Mouse (Mus musculus) liver, embryonic 16.5 days (tissue): Measurements from ENCODE around the gene Loxl4. TPM values are rescaled to one million over a fixed set of nuclear protein-coding genes. Genes with fewer than 3 reads are reported as not detected.

Experiments
- ATAC-seq: fragments of 200-750 bp; cut with Nextera tagmentation; 2 replicates; pipeline ENCODE4 v1.8.0; 2017; ENCODE audit warnings: low read depth, mild to moderate bottlenecking, moderate number of reproducible peaks, moderate library complexity
- H3K27ac ChIP-seq: fragments of 300-500 bp; sonication (generic); 2 replicates; pipeline ENCODE4 v1.5.1; 2014; ENCODE audit warnings: mild to moderate bottlenecking, low read length
- H3K27me3 ChIP-seq: fragments of 300-500 bp; sonication (generic); 2 replicates; pipeline ENCODE4 v1.6.1; 2014; ENCODE audit warnings: low read depth, low read length, mixed read lengths; ENCODE audit not compliant: control insufficient read depth, insufficient read depth
- H3K36me3 ChIP-seq: fragments of 300-500 bp; sonication (generic); 2 replicates; pipeline ENCODE4 v1.6.1; 2014; ENCODE audit warnings: mild to moderate bottlenecking; ENCODE audit not compliant: control insufficient read depth, insufficient read depth
- H3K4me1 ChIP-seq: fragments of 300-500 bp; sonication (generic); 2 replicates; pipeline ENCODE4 v1.6.1; 2014; ENCODE audit warnings: low read depth, low read length, mixed read lengths; ENCODE audit not compliant: control insufficient read depth
- H3K4me2 ChIP-seq: fragments of 300-500 bp; sonication (generic); 2 replicates; pipeline ENCODE4 v1.6.1; 2014; ENCODE audit warnings: low read depth, low read length, mixed read lengths
- H3K4me3 ChIP-seq: fragments of 300-500 bp; sonication (generic); 2 replicates; pipeline ENCODE4 v1.5.1; 2014; ENCODE audit warnings: low read depth, mild to moderate bottlenecking, low read length
- H3K9ac ChIP-seq: fragments of 300-500 bp; sonication (generic); 2 replicates; pipeline ENCODE4 v1.6.1; 2014; ENCODE audit warnings: low read depth, low read length
- H3K9me3 ChIP-seq: fragments of 300-500 bp; sonication (generic); replicated peaks from 2 replicates; pipeline ENCODE4 v1.6.1; 2016; ENCODE audit warnings: low read length; ENCODE audit not compliant: control insufficient read depth
- WGBS: fragments of 180-500 bp; shearing (Covaris S2); extraction: QIAGEN DNeasy Blood & Tissue Kit; methylation state at CpG from one replicate; pipeline ENCODE4 v1.1.7; 2014; ENCODE audit not compliant: insufficient replicate concordance; 5-methylcytosine and 5-hydroxymethylcytosine counted together
- polyA plus RNA-seq: library from polyadenylated mRNA; unstranded; fragments of >200 nt; fragmentation: Nextera tagmentation; extraction: Ambion mirVana; gene quantifications from 2 replicates; pipeline ENCODE4 v1.2.1, GENCODE M21; 2015

Loxl4 gene
- polyA plus RNA-seq, 1 experiment from 2014 or later, result 0.09 TPM

DNA sequence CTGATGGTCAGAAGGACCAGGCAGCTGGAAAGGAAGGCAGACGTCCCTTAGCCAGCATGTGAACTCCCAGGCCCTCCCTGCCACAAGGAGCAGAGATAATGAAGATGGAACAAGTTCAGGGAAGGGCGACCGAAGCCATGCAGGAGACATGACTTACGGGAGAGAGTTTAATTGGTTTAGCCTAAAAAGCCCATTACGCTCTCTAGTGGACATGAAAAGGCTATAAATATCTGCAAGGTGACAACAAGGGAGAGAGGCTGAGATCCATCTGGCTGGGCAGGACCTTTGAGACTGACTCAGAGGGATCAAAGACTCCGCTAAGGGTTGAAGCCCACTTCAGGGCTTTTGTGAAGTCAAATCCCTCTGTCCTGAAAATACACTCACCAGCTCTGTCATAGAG is 40.5 kb upstream of the Loxl4 start:
- Histone ChIP-seq H3K4me1 (no peaks in the 10 kb centered on the region), H3K9me3 (no peaks in the 10 kb centered on the region), H3K36me3 (no peaks in the 10 kb centered on the region), H3K4me3 (no peak overlapping the region), H3K27me3 (no peaks in the 10 kb centered on the region; the same call in 1 of the 2 replicates), H3K9ac (no peak overlapping the region), H3K27ac (no peak overlapping the region), H3K4me2 (no peak overlapping the region)
- 30% methylated on average over 6 of the region's 6 CpGs for WGBS
- ATAC-seq, result no peak

DNA sequence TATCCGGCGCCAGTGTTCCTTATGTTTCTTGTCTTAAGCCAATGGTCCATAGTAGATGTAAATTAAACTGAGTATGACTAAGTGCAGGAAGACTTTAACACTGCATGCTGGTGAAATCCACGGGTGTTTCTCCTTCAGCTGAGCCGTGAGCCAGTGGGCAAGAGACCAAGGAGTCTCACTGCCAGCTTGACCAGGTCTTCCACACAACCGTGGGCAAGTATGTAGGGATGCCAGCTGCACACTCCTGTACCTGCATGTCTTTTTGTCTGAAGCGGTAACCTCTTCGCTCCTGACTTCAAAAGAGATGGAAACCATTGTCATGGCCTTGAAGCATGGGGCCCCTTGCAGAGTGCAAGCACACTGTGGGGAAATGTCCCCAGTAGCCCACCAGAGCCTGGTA is 39.8 kb upstream of the Loxl4 start:
- H3K9ac ChIP-seq, result no peak overlapping the region
- H3K9me3 ChIP-seq, result no peaks in the 10 kb centered on the region
- H3K4me1 ChIP-seq, result no peaks in the 10 kb centered on the region
- H3K4me2 ChIP-seq, result no peak overlapping the region
- no peaks in the 10 kb centered on the region; the same call in 1 of the 2 replicates for H3K27me3 ChIP-seq
- no peak overlapping the region for H3K27ac ChIP-seq
- ATAC-seq, result no peak
- H3K36me3 ChIP-seq, result no peaks in the 10 kb centered on the region
- H3K4me3 ChIP-seq, result no peak overlapping the region
- WGBS, result 63% methylated on average over 7 of the region's 7 CpGs

DNA sequence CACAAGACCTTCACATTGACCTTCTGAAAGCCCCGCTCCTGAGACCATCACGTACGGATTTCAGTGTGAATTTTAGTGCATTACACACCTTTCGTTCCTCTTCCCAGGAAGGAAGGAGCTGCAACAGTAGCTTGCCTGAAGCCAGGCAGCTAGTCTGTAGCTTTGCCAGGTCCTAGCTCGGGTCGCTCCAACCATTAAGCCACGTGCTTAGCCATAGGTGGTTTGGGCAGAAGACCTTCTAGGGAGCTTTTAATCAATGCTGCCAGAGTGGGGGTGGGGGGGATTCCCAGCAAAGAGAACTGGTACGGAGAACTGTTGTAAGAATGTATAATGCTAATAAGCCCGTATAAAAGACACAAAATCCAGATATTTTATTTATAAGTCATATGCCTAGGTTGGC is 27.6 kb upstream of the Loxl4 start:
- Histone ChIP-seq H3K27ac (no peak overlapping the region), H3K4me3 (no peak overlapping the region), H3K4me1 (no peaks in the 10 kb centered on the region), H3K4me2 (no peak overlapping the region), H3K9ac (no peak overlapping the region), H3K9me3 (no peaks in the 10 kb centered on the region), H3K36me3 (no peaks in the 10 kb centered on the region), H3K27me3 (no peaks in the 10 kb centered on the region)
- 65% methylated on average over 9 of the region's 9 CpGs for WGBS
- no peak for ATAC-seq

GRCm38 (mm10) chr19:42639544-42639943 is 26.9 kb upstream of the Loxl4 start:
- Histone ChIP-seq H3K4me3 (no peak overlapping the region), H3K27ac (no peak overlapping the region), H3K36me3 (no peaks in the 10 kb centered on the region), H3K4me1 (no peaks in the 10 kb centered on the region), H3K27me3 (no peaks in the 10 kb centered on the region), H3K9me3 (no peaks in the 10 kb centered on the region), H3K9ac (no peak overlapping the region), H3K4me2 (no peak overlapping the region)
- 25% methylated on average over 8 of the region's 8 CpGs for WGBS
- no peak for ATAC-seq

- H3K4me1 ChIP-seq, result no peaks in the 10 kb centered on the region
- no peaks in the 10 kb centered on the region for H3K36me3 ChIP-seq
- no peak overlapping the region for H3K27ac ChIP-seq
- no peak overlapping the region for H3K4me3 ChIP-seq
- no peaks in the 10 kb centered on the region for H3K9me3 ChIP-seq
- no peaks in the 10 kb centered on the region for H3K27me3 ChIP-seq
- no peak overlapping the region for H3K4me2 ChIP-seq
- no peak for ATAC-seq
- 46% methylated on average over 8 of the region's 8 CpGs for WGBS
- H3K9ac ChIP-seq, result no peak overlapping the region
These were observed 26.2 kb upstream of the Loxl4 start for GRCm38 (mm10) chr19:42638604-42639481.

DNA sequence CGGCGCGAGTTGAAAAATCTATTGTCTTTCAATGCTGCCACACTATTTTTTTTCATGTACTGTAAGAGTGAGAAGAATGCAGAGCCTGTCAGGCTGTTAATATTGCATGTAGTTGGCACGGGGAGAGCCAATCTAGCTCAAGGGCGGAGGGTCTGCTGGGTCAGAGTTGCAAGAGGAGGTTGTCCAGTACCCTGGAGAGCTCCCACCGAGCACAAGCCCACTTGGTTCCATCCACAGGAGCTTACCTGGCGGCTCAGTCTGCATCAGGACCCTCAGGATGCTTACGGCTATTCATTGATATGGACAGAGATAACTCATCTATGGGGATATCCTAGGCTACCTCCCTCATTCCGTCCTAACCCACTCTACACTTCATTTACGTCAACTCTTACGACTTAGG is 24.0 kb upstream of the Loxl4 start:
- no peaks in the 10 kb centered on the region for H3K36me3 ChIP-seq
- no peak overlapping the region for H3K27ac ChIP-seq
- H3K4me3 ChIP-seq, result no peak overlapping the region
- 45% methylated on average over 11 of the region's 11 CpGs for WGBS
- H3K4me1 ChIP-seq, result no peaks in the 10 kb centered on the region
- H3K9ac ChIP-seq, result no peak overlapping the region
- H3K27me3 ChIP-seq, result no peaks in the 10 kb centered on the region
- no peak for ATAC-seq
- no peak overlapping the region for H3K4me2 ChIP-seq
- no peaks in the 10 kb centered on the region for H3K9me3 ChIP-seq

DNA sequence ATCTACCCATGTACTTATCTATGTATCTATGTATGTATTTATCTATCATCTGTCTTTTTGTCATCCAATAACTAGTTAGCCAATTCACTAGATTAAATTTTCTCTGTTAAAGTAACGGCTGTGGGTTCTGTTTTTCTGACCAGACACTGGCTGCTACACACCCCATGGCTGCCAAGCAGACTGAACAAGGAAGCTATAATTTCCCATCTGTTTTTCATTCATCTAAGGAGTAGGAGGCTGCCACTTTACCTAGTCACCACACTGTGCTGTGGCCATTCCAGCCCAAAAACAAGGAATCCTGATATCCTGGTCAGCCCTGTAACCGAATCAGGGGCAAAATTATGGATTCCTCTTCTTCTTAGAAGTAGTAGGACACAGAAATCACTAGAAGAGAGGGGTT is 21.0 kb upstream of the Loxl4 start:
- H3K9ac ChIP-seq, result no peak overlapping the region
- H3K36me3 ChIP-seq, result no peaks in the 10 kb centered on the region
- H3K9me3 ChIP-seq, result no peaks in the 10 kb centered on the region
- H3K4me2 ChIP-seq, result no peak overlapping the region
- H3K27ac ChIP-seq, result no peak overlapping the region
- no peak overlapping the region for H3K4me3 ChIP-seq
- no peak for ATAC-seq
- no peaks in the 10 kb centered on the region for H3K4me1 ChIP-seq
- WGBS, result 53% methylated on average over 2 of the region's 2 CpGs
- H3K27me3 ChIP-seq, result no peaks in the 10 kb centered on the region

- Histone ChIP-seq H3K27ac (no peak overlapping the region), H3K9ac (no peak overlapping the region), H3K27me3 (no peaks in the 10 kb centered on the region), H3K9me3 (no peaks in the 10 kb centered on the region), H3K4me3 (no peak overlapping the region), H3K4me2 (no peak overlapping the region), H3K36me3 (no peaks in the 10 kb centered on the region), H3K4me1 (no peaks in the 10 kb centered on the region)
- no peak for ATAC-seq
- WGBS, result 48% methylated on average over 4 of the region's 4 CpGs
These were observed 19.7 kb upstream of the Loxl4 start for GRCm38 (mm10) chr19:42632301-42632700.

- Histone ChIP-seq H3K4me2 (no peak overlapping the region), H3K27me3 (no peaks in the 10 kb centered on the region), H3K9me3 (no peaks in the 10 kb centered on the region), H3K4me3 (no peak overlapping the region), H3K27ac (no peak overlapping the region), H3K36me3 (no peaks in the 10 kb centered on the region), H3K4me1 (no peaks in the 10 kb centered on the region), H3K9ac (no peak overlapping the region)
- no peak for ATAC-seq
- 10% methylated on average over 8 of the region's 8 CpGs for WGBS
These were observed 18.9 kb upstream of the Loxl4 start for GRCm38 (mm10) chr19:42631541-42631961.
